Mouse (Mus musculus): ENCODE results near the gene Olfr460. TPM values are rescaled to one million over a fixed set of nuclear protein-coding genes. Genes with fewer than 3 reads are reported as not detected.
A peak's percentile ranks its signal among the peaks of the same experiment; 100 is the strongest.

Olfr460 gene
- polyA plus RNA-seq (2011; ENCODE audit: insufficient read depth, insufficient read length, low replicate concordance, missing spikeins) = not detected in 2 replicates

- H3K4me1 ChIP-seq (ENCODE audit: control insufficient read depth, insufficient read depth, low read length) = peaks cover 3% of the 10 kb centered on the region
- H3K27ac ChIP-seq (ENCODE audit: control insufficient read depth, insufficient read depth, low read depth, low read length, poor library complexity) = no peak within 1 kb of the TSS
- 89% methylated on average over 3 of the region's 3 CpGs for WGBS
- TF ChIP-seq POLR2A (IDR thresholded peaks at IDR 0.05; ENCODE audit: borderline replicate concordance, control insufficient read depth, low read depth, low read length) = no peak
- TF ChIP-seq CTCF (IDR thresholded peaks at IDR 0.05; ENCODE audit: control insufficient read depth, insufficient read depth, low read length) = no peak
- no peak within 1 kb of the TSS for H3K4me3 ChIP-seq (replicated peaks; ENCODE audit: control insufficient read depth, low read depth, low read length)
These were observed at the start of gene Olfr460 for GRCm38 (mm10) chr6:40569187-40569586. Gene Olfr460 (plus strand): TSS chr6:40569487.

- 51% methylated on average over 10 of the region's 10 CpGs for WGBS
- Histone ChIP-seq H3K27ac (ENCODE audit: control insufficient read depth, insufficient read depth, low read depth, low read length, poor library complexity) (no peak overlapping the region), H3K4me3 (replicated peaks; ENCODE audit: control insufficient read depth, low read depth, low read length) (no peak overlapping the region), H3K4me1 (ENCODE audit: control insufficient read depth, insufficient read depth, low read length) (no peaks in the 10 kb centered on the region)
- no peak for TF ChIP-seq CTCF (IDR thresholded peaks at IDR 0.05; ENCODE audit: control insufficient read depth, insufficient read depth, low read length)
- no peak for TF ChIP-seq POLR2A (IDR thresholded peaks at IDR 0.05; ENCODE audit: borderline replicate concordance, control insufficient read depth, low read depth, low read length)
These were observed 24.6 kb upstream of the Olfr460 start for GRCm38 (mm10) chr6:40544690-40545089.

GRCm38 (mm10) chr6:40554950-40555349, 14.3 kb upstream of the Olfr460 start, which contains the start of gene Olfr461:
Gene Olfr461 (minus strand): TSS chr6:40555050.
- 36% methylated on average over 2 of the region's 2 CpGs for WGBS

GRCm38 (mm10) chr6:40573618-40574017, 4.3 kb downstream of the Olfr460 start:
- Histone ChIP-seq H3K4me1 (ENCODE audit: control insufficient read depth, insufficient read depth, low read length) (peaks cover 3% of the 10 kb centered on the region), H3K4me3 (replicated peaks; ENCODE audit: control insufficient read depth, low read depth, low read length) (no peak overlapping the region), H3K27ac (ENCODE audit: control insufficient read depth, insufficient read depth, low read depth, low read length, poor library complexity) (peak overlapping the region; percentile 56; the same call in 1 of the 2 replicates)
- no peak for TF ChIP-seq POLR2A (IDR thresholded peaks at IDR 0.05; ENCODE audit: borderline replicate concordance, control insufficient read depth, low read depth, low read length)
- no peak for TF ChIP-seq CTCF (IDR thresholded peaks at IDR 0.05; ENCODE audit: control insufficient read depth, insufficient read depth, low read length)
- 40% methylated on average over 3 of the region's 3 CpGs for WGBS

More at GRCm38 (mm10) chr6:40554950-40555349, 14.3 kb upstream of the Olfr460 start, which contains the start of gene Olfr461:
- no peaks in the 10 kb centered on the region; the same call in 1 of the 2 replicates for H3K4me1 ChIP-seq (ENCODE audit: control insufficient read depth, insufficient read depth, low read length)
- no peak within 1 kb of the TSS for H3K27ac ChIP-seq (ENCODE audit: control insufficient read depth, insufficient read depth, low read depth, low read length, poor library complexity)
- TF ChIP-seq CTCF (IDR thresholded peaks at IDR 0.05; ENCODE audit: control insufficient read depth, insufficient read depth, low read length) = no peak
- no peak for TF ChIP-seq POLR2A (IDR thresholded peaks at IDR 0.05; ENCODE audit: borderline replicate concordance, control insufficient read depth, low read depth, low read length)
- no peak within 1 kb of the TSS for H3K4me3 ChIP-seq (replicated peaks; ENCODE audit: control insufficient read depth, low read depth, low read length)

GRCm38 (mm10) chr6:40576305-40576704, 7.0 kb downstream of the Olfr460 start:
- Histone ChIP-seq H3K4me1 (ENCODE audit: control insufficient read depth, insufficient read depth, low read length) (peaks cover 3% of the 10 kb centered on the region), H3K27ac (ENCODE audit: control insufficient read depth, insufficient read depth, low read depth, low read length, poor library complexity) (no peak overlapping the region), H3K4me3 (replicated peaks; ENCODE audit: control insufficient read depth, low read depth, low read length) (no peak overlapping the region)
- 9% methylated on average over 1 of the region's 1 CpGs for WGBS
- TF ChIP-seq CTCF (IDR thresholded peaks at IDR 0.05; ENCODE audit: control insufficient read depth, insufficient read depth, low read length) (no peak), POLR2A (IDR thresholded peaks at IDR 0.05; ENCODE audit: borderline replicate concordance, control insufficient read depth, low read depth, low read length) (no peak)

GRCm38 (mm10) chr6:40584336-40584735, 15.0 kb downstream of the Olfr460 start:
- H3K27ac ChIP-seq (ENCODE audit: control insufficient read depth, insufficient read depth, low read depth, low read length, poor library complexity) = peak overlapping the region; percentile 8; the same call in 1 of the 2 replicates
- WGBS = 6% methylated on average over 6 of the region's 6 CpGs
- H3K4me1 ChIP-seq (ENCODE audit: control insufficient read depth, insufficient read depth, low read length) = no peaks in the 10 kb centered on the region; the same call in 1 of the 2 replicates
- TF ChIP-seq CTCF (IDR thresholded peaks at IDR 0.05; ENCODE audit: control insufficient read depth, insufficient read depth, low read length) (0 out of 2 replicates have a peak, but pooled peaks have one; percentile 33), POLR2A (IDR thresholded peaks at IDR 0.05; ENCODE audit: borderline replicate concordance, control insufficient read depth, low read depth, low read length) (no peak)
- peak overlapping the region; percentile 61 for H3K4me3 ChIP-seq (replicated peaks; ENCODE audit: control insufficient read depth, low read depth, low read length)

- TF ChIP-seq POLR2A (IDR thresholded peaks at IDR 0.05; ENCODE audit: borderline replicate concordance, control insufficient read depth, low read depth, low read length) (no peak), CTCF (IDR thresholded peaks at IDR 0.05; ENCODE audit: control insufficient read depth, insufficient read depth, low read length) (no peak)
- Histone ChIP-seq H3K4me1 (ENCODE audit: control insufficient read depth, insufficient read depth, low read length) (no peaks in the 10 kb centered on the region; the same call in 1 of the 2 replicates), H3K27ac (ENCODE audit: control insufficient read depth, insufficient read depth, low read depth, low read length, poor library complexity) (no peak within 1 kb of the TSS), H3K4me3 (replicated peaks; ENCODE audit: control insufficient read depth, low read depth, low read length) (peak within 1 kb of the TSS; percentile 66)
- whole genome bisulfite sequencing = 14% methylated on average over 5 of the region's 5 CpGs
These were observed 16.4 kb downstream of the Olfr460 start, which contains the start of gene Clec5a for GRCm38 (mm10) chr6:40585645-40586044. Gene Clec5a (minus strand): TSS chr6:40585821.

GRCm38 (mm10) chr6:40588346-40588745, 19.1 kb downstream of the Olfr460 start:
- no peak for TF ChIP-seq CTCF (IDR thresholded peaks at IDR 0.05; ENCODE audit: control insufficient read depth, insufficient read depth, low read length)
- TF ChIP-seq POLR2A (IDR thresholded peaks at IDR 0.05; ENCODE audit: borderline replicate concordance, control insufficient read depth, low read depth, low read length) = no peak
- H3K4me3 ChIP-seq (replicated peaks; ENCODE audit: control insufficient read depth, low read depth, low read length) = no peak overlapping the region
- 47% methylated on average over 2 of the region's 2 CpGs for WGBS
- no peaks in the 10 kb centered on the region; the same call in 1 of the 2 replicates for H3K4me1 ChIP-seq (ENCODE audit: control insufficient read depth, insufficient read depth, low read length)
- no peak overlapping the region for H3K27ac ChIP-seq (ENCODE audit: control insufficient read depth, insufficient read depth, low read depth, low read length, poor library complexity)
